Comparison of ENCODE assay signal across 13 mouse cellular contexts in the genomic region with DNA sequence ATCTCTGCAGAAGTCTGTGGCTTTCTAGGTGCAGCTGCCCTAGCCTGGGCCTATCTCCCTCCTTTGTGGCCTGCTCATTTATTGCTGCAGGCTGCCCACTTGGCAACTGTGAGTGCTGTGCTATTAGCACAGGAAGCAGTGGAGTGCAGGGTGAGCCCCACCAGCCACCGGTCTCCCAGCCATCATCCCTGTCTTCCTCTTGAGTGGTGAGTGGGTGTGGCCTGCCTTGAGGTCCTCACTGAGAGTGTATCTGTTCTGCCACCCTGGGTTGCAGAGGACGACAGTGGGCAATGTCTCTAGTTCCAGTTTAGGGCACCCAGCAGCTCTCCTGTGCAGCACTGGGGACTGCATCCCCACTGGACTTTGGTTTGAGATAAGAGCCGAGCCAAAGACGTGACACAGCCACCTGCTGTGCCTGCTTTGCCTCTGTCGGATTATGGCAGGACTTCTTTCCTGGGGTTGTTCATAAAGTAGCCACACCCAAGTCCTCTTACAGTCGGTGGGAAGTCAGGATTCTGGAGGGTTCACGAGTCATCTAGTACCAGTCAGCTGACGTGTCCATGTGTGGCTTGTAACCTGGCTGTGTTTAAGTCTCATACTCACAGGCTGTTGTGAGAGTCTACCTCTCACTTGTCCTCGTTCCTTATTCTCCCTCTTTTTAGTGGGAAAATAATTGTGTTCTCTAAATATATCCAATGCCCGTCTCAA. TPM values are rescaled to one million over a fixed set of nuclear protein-coding genes. Genes with fewer than 3 reads are reported as not detected.
DNase-seq lines count a peak whose midpoint lies in the region; ATAC-seq and TF ChIP-seq lines count a peak whose summit lies in the region.
"Had no signal": no experiment of that assay in that cellular context is flagged by ENCODE, and none has a peak within 500 bp of the region (broad histone marks: within the 10 kb centered on the region; RNA-seq: fewer than 3 reads in every experiment).

No protein-coding gene starts in this region.

- TF ChIP-seq CTCF in midbrain, postnatal 0 days (IDR thresholded peaks at IDR 0.05) = no peak

- no peak overlapping the region; the same call in 1 of the 2 replicates for H3K9ac ChIP-seq in heart, embryonic 16.5 days (ENCODE audit: low read length)
- H3K9ac ChIP-seq in neural tube, embryonic 15.5 days (replicated peaks) = no peak overlapping the region
- no peak overlapping the region for H3K9ac ChIP-seq in liver, embryonic 16.5 days (ENCODE audit: low read depth, low read length)
- H3K9ac ChIP-seq in midbrain, postnatal 0 days (replicated peaks; ENCODE audit: low read length, poor library complexity, severe bottlenecking) = no peak overlapping the region
- no peak overlapping the region for H3K9ac ChIP-seq in kidney, embryonic 15.5 days
- H3K9ac ChIP-seq: embryonic facial prominence, embryonic 12.5 days; hindbrain, embryonic 15.5 days; lung, embryonic 15.5 days; midbrain, embryonic 12.5 days had no signal

- DNase-seq in heart, adult 9 months (ENCODE audit: low spot score in 2 of 2) = no peak
- no peak for DNase-seq in neural tube, embryonic 10.5 days (ENCODE audit: extremely low spot score, low spot score)
- DNase-seq in midbrain, postnatal 0 days (ENCODE audit: low spot score) = no peak
- no peak for DNase-seq in embryo, embryonic 10 days (ENCODE audit: low spot score)
- DNase-seq: adrenal gland, postnatal 25 days had no signal

- H3K4me2 ChIP-seq in heart, embryonic 16.5 days (ENCODE audit: low read depth, low read length) = no peak overlapping the region
- H3K4me2 ChIP-seq in neural tube, embryonic 15.5 days = no peak overlapping the region
- H3K4me2 ChIP-seq in liver, embryonic 16.5 days (ENCODE audit: low read depth, low read length) = no peak overlapping the region
- no peak overlapping the region for H3K4me2 ChIP-seq in midbrain, postnatal 0 days (ENCODE audit: low read depth, low read length, poor library complexity, severe bottlenecking)
- H3K4me2 ChIP-seq in kidney, embryonic 15.5 days = no peak overlapping the region
- H3K4me2 ChIP-seq: embryonic facial prominence, embryonic 12.5 days; hindbrain, embryonic 15.5 days; lung, embryonic 15.5 days; midbrain, embryonic 12.5 days had no signal

- no peak overlapping the region for H3K4me3 ChIP-seq in heart, embryonic 16.5 days (ENCODE audit: low read length)
- no peak overlapping the region for H3K4me3 ChIP-seq in neural tube, embryonic 15.5 days (replicated peaks)
- no peak overlapping the region for H3K4me3 ChIP-seq in liver, embryonic 16.5 days (ENCODE audit: low read depth, low read length)
- no peak overlapping the region for H3K4me3 ChIP-seq in midbrain, postnatal 0 days (ENCODE audit: low read depth, low read length)
- H3K4me3 ChIP-seq in kidney, embryonic 15.5 days (replicated peaks) = no peak overlapping the region
- H3K4me3 ChIP-seq: embryonic facial prominence, embryonic 12.5 days; hindbrain, embryonic 15.5 days; lung, embryonic 15.5 days; midbrain, embryonic 12.5 days had no signal

- ATAC-seq in heart, embryonic 16.5 days (replicated peaks; ENCODE audit: extremely low read depth, insufficient read depth, low FRiP score) = no peak
- no peak for ATAC-seq in neural tube, embryonic 15.5 days (ENCODE audit: low FRiP score)
- ATAC-seq in liver, embryonic 16.5 days (ENCODE audit: low read depth) = peak; percentile 27; the same call in 1 of the 2 replicates
- ATAC-seq in midbrain, postnatal 0 days (ENCODE audit: low FRiP score) = no peak
- ATAC-seq in kidney, embryonic 15.5 days (replicated peaks; ENCODE audit: low FRiP score) = no peak

- H3K4me1 ChIP-seq in heart, embryonic 16.5 days (ENCODE audit: control insufficient read depth, insufficient read depth, low read length) = peaks cover 39% of the 10 kb centered on the region
- 0 out of 2 replicates have a peak, but pooled peaks cover 12% of the 10 kb centered on the region for H3K4me1 ChIP-seq in neural tube, embryonic 15.5 days
- H3K4me1 ChIP-seq in liver, embryonic 16.5 days (ENCODE audit: control insufficient read depth, low read depth, low read length) = peaks cover 19% of the 10 kb centered on the region
- H3K4me1 ChIP-seq in midbrain, postnatal 0 days (ENCODE audit: insufficient read depth, low read length) = no peaks in the 10 kb centered on the region
- peaks cover 20% of the 10 kb centered on the region for H3K4me1 ChIP-seq in kidney, embryonic 15.5 days
- H3K4me1 ChIP-seq: embryonic facial prominence, embryonic 12.5 days; hindbrain, embryonic 15.5 days; midbrain, embryonic 12.5 days had no signal

- peak overlapping the region; percentile 30 for H3K27ac ChIP-seq in heart, embryonic 16.5 days (ENCODE audit: low read length)
- H3K27ac ChIP-seq in neural tube, embryonic 15.5 days (replicated peaks) = 0 out of 2 replicates have a peak overlapping the region, but pooled peaks have one; percentile 13
- H3K27ac ChIP-seq in liver, embryonic 16.5 days (ENCODE audit: low read length) = no peak overlapping the region
- no peak overlapping the region for H3K27ac ChIP-seq in midbrain, postnatal 0 days (ENCODE audit: low read depth, low read length)
- no peak overlapping the region for H3K27ac ChIP-seq in kidney, embryonic 15.5 days
- H3K27ac ChIP-seq: embryonic facial prominence, embryonic 12.5 days; hindbrain, embryonic 15.5 days; lung, embryonic 15.5 days; midbrain, embryonic 12.5 days had no signal

- no peaks in the 10 kb centered on the region for H3K27me3 ChIP-seq in heart, embryonic 16.5 days (ENCODE audit: control insufficient read depth, insufficient read depth, low read length)
- H3K27me3 ChIP-seq in neural tube, embryonic 15.5 days (replicated peaks) = no peaks in the 10 kb centered on the region
- H3K27me3 ChIP-seq in liver, embryonic 16.5 days (ENCODE audit: control insufficient read depth, insufficient read depth, low read depth, low read length) = no peaks in the 10 kb centered on the region
- H3K27me3 ChIP-seq in midbrain, postnatal 0 days (ENCODE audit: insufficient read depth, low read length) = no peaks in the 10 kb centered on the region
- no peaks in the 10 kb centered on the region for H3K27me3 ChIP-seq in kidney, embryonic 15.5 days
- H3K27me3 ChIP-seq: embryonic facial prominence, embryonic 12.5 days; hindbrain, embryonic 15.5 days; lung, embryonic 15.5 days; midbrain, embryonic 12.5 days had no signal

- WGBS in heart, embryonic 16.5 days = 37% methylated on average over 10 of the region's 10 CpGs
- 69% methylated on average over 10 of the region's 10 CpGs for WGBS in neural tube, embryonic 15.5 days
- 38% methylated on average over 10 of the region's 10 CpGs for WGBS in liver, embryonic 16.5 days (ENCODE audit: insufficient replicate concordance)
- 72% methylated on average over 10 of the region's 10 CpGs for WGBS in midbrain, postnatal 0 days
- 70% methylated on average over 10 of the region's 10 CpGs for WGBS in kidney, embryonic 15.5 days

- peaks cover 3% of the 10 kb centered on the region for H3K36me3 ChIP-seq in heart, embryonic 16.5 days (ENCODE audit: control insufficient read depth, insufficient read depth)
- H3K36me3 ChIP-seq in neural tube, embryonic 15.5 days = no peaks in the 10 kb centered on the region
- H3K36me3 ChIP-seq in liver, embryonic 16.5 days (ENCODE audit: control insufficient read depth, insufficient read depth) = no peaks in the 10 kb centered on the region
- H3K36me3 ChIP-seq in midbrain, postnatal 0 days (ENCODE audit: insufficient read depth, low read length) = no peaks in the 10 kb centered on the region
- 0 out of 2 replicates have a peak, but pooled peaks cover 5% of the 10 kb centered on the region for H3K36me3 ChIP-seq in kidney, embryonic 15.5 days
- H3K36me3 ChIP-seq: embryonic facial prominence, embryonic 12.5 days; hindbrain, embryonic 15.5 days; midbrain, embryonic 12.5 days had no signal

- no peaks in the 10 kb centered on the region for H3K9me3 ChIP-seq in heart, embryonic 16.5 days (replicated peaks; ENCODE audit: control insufficient read depth, low read length)
- H3K9me3 ChIP-seq in neural tube, embryonic 15.5 days (replicated peaks) = no peaks in the 10 kb centered on the region
- no peaks in the 10 kb centered on the region for H3K9me3 ChIP-seq in liver, embryonic 16.5 days (replicated peaks; ENCODE audit: control insufficient read depth, low read length)
- H3K9me3 ChIP-seq in midbrain, postnatal 0 days (ENCODE audit: low read length) = no peaks in the 10 kb centered on the region
- H3K9me3 ChIP-seq in kidney, embryonic 15.5 days (replicated peaks) = peaks cover 4% of the 10 kb centered on the region; the same call in 1 of the 2 replicates
- H3K9me3 ChIP-seq: embryonic facial prominence, embryonic 12.5 days; hindbrain, embryonic 15.5 days; lung, embryonic 15.5 days; midbrain, embryonic 12.5 days had no signal

RNA-seq across cellular contexts. Expression of gene Arfgef2, which starts 16.9 kb away (rescaled TPM):
- polyA plus RNA-seq in heart, embryonic 16.5 days (2015; fragmentation: Nextera tagmentation; extraction: Ambion mirVana) = 6.2 TPM in 2 replicates
- 4.1 and 4.6 TPM in 2 replicates for polyA plus RNA-seq in neural tube, embryonic 15.5 days (2015; fragmentation: Nextera tagmentation; extraction: Ambion mirVana)
- polyA plus RNA-seq in liver, embryonic 16.5 days (2015; fragmentation: Nextera tagmentation; extraction: Ambion mirVana) = 4.1 and 4.2 TPM in 2 replicates
- 26.3 and 27.8 TPM in 2 replicates for total RNA-seq in midbrain, postnatal 0 days (2014; rRNA removed)
- polyA plus RNA-seq in midbrain, postnatal 0 days (2015; fragmentation: Nextera tagmentation; extraction: Ambion mirVana) = 3.1 and 3.4 TPM in 2 replicates
- 4.3 and 4.4 TPM in 2 replicates for polyA plus RNA-seq in kidney, embryonic 15.5 days (2015; fragmentation: Nextera tagmentation; extraction: Ambion mirVana)

RNA-seq across cellular contexts. Expression of gene Trp53rkb, which starts 29.9 kb away (rescaled TPM):
- polyA plus RNA-seq in heart, embryonic 16.5 days (2015; fragmentation: Nextera tagmentation; extraction: Ambion mirVana) = 4.3 and 4.8 TPM in 2 replicates
- 9.1 and 10.3 TPM in 2 replicates for polyA plus RNA-seq in neural tube, embryonic 15.5 days (2015; fragmentation: Nextera tagmentation; extraction: Ambion mirVana)
- polyA plus RNA-seq in liver, embryonic 16.5 days (2015; fragmentation: Nextera tagmentation; extraction: Ambion mirVana) = 1.8 and 2.5 TPM in 2 replicates
- total RNA-seq in midbrain, postnatal 0 days (2014; rRNA removed) = 16.8 and 17.2 TPM in 2 replicates
- polyA plus RNA-seq in midbrain, postnatal 0 days (2015; fragmentation: Nextera tagmentation; extraction: Ambion mirVana) = 7.5 and 8.5 TPM in 2 replicates
- 8.3 and 8.5 TPM in 2 replicates for polyA plus RNA-seq in kidney, embryonic 15.5 days (2015; fragmentation: Nextera tagmentation; extraction: Ambion mirVana)

Comparison
In these comparisons a context has a peak if more than half of its experiments do, and no peak if none do; other contexts are left out.
1. H3K27ac ChIP-seq: peak in heart, embryonic 16.5 days (single experiment) and neural tube, embryonic 15.5 days (single experiment); none in liver, embryonic 16.5 days (single experiment), midbrain, postnatal 0 days (single experiment) and kidney, embryonic 15.5 days (single experiment).